Mouse (Mus musculus) embryonic fibroblast, embryonic 13.5 days (primary cell): ENCODE results near the gene Speg.

Source experiments
- CTCF ChIP-seq: IDR thresholded peaks from 2 replicates; pipeline ENCODE4 v1.5.1; 2011; ENCODE audit warnings: mild to moderate bottlenecking, control low read depth, low read length, moderate library complexity, borderline replicate concordance; ENCODE audit not compliant: insufficient read depth
- POLR2A ChIP-seq: IDR thresholded peaks from 2 replicates; pipeline ENCODE4 v1.6.1; 2011; ENCODE audit warnings: low read depth, mild to moderate bottlenecking, control low read depth, low read length, moderate library complexity

DNA sequence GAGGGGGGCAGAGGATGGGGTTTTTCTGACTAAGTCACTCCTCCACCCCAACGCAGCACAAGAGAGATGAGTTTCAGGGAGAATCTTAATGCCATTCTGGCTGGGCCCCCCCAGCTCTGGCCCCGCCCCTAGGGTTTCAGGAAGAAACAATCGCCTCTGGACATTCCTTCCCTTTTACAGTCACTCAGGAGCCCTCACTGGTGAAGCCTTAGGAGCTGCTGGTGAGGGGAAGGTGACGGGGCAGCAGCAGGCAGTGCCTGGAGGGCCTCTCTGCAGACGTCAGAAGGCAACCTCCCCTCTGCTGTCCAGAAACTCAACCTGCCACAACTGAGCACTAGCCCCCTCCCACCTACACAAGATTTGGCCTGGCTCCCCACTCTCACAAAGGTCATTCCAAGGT lies 25.8 kb upstream of the Speg start:
- TF ChIP-seq CTCF (no peak), POLR2A (no peak)
